Mouse (Mus musculus): ENCODE data around the gene Med15.

DNA sequence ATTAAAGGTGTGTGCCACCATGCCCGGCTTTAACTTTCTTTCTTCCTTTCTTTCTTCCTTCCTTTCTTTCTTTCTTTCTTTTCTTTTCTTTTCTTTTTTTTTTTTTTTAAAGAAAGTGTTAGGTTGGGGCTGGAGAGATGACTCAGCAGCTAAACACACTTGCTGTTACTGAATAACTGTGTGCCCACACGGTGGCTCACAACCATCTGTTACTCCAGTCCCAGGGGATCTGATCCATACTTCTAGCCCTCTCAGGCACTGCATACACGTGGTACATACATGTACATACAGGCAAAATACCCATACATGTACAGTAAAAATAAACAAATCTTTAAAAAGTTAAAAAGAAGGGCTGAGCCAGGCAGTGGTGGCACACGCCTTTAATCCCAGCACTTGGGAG, 121.3 kb downstream of the Med15 start:
- TF ChIP-seq CTCF (IDR thresholded peaks at IDR 0.05; ENCODE audit: control insufficient read depth, insufficient read depth, insufficient replicate concordance, low read depth, low read length) (no peak), POLR2A (IDR thresholded peaks at IDR 0.05; ENCODE audit: control insufficient read depth, low read depth, low read length) (no peak)

Measured in testis, adult 2 months (tissue).